Mouse (Mus musculus) frontal cortex, postnatal 36 days (tissue): ENCODE results near the gene Zfpl1.
"Not testable (repeated sequence)": the region's sequence is repeated elsewhere in the genome, so short reads cannot be mapped to it uniquely, and the experiment has no call there.

Source experiments
- DNase-seq, 2 experiments: peaks; one replicate each; pipeline ENCODE4 v3.0.0; 2022; ENCODE audit warnings: low spot score in 2 of 2

The Zfpl1 gene

DNA sequence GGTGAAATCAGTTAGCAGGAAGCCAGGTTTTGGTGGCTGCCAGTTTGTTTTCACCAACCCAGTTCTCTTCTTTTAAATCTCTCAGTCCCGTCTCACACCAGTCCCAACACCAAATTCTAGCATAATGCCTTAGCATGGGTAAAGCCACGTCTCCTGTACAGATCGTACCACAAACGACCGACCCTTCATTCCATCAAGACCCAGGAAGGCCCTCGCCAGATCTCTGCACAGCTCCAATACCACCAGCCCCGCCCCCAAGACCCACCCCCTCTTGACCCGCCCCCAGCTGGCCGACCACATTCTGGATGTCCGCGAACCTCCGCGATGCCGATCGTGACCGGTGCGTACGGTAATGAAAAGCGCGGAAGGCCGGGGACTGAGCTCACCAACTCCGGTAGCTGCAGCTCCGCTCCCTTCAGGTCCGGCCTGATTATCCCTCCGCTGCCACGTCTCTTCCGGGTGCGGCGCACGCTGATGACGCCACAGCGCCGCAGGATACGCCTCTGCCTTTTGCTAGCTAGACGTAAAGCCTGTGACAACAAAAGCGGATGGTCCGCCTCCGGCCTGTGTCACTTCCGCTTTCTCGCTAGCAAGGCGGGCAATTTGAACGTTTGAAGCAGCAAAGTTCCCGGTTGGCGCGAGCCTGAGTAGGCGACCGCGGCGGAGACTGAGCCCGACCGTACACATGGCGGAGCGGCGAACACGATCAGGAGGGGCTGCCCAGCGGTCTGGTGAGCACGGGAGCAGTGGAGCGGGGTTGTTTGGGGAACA is at the start of gene Zfpl1, which contains the start of gene Cdca5:
Gene Zfpl1 (minus strand): TSS at position 479 of the 771 bp plus-strand sequence.
Gene Cdca5 (plus strand): TSS at position 506 of the 771 bp plus-strand sequence.
- peak; percentile 95 to 98 for DNase-seq

GRCm38 (mm10) chr19:6133197-6133596 is 48.4 kb upstream of the Zfpl1 start:
- DNase-seq: not testable (repeated sequence)

- DNase-seq: no peak
Measured at GRCm38 (mm10) chr19:6132171-6132827, 47.5 kb upstream of the Zfpl1 start.

DNA sequence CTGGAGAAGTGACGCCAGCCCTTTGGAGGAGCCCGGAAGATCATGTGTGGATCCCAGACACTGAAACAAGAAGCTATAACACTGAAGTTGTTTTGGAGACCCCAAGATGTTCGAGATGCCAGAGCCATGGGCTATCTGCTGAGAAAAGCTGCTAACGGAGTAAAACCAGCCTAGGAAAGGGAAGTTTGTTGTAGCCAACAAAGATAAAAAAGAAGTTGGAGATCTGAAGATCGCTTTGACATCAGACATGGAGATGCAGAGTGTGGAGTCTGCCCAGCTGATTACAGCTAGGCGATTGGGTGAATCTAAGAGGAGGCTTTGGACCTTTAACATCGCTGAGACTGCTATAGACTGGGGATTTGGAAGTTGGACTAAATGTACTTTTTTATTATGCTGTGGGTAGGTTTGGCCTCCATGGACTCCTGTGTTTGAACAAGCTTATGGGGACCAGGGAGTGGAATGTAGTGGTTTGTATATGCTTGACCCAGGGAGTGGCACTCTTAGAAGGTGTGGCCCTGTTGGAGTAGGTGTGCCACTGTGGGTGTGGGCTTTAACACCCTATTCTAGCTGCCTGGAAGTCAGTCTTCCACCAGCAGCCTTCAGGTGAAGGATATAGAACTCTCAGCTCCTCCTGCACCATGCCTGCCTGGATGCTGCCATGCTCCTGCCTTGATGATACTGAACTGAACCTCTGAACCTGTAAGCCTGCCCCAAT is 45.8 kb upstream of the Zfpl1 start:
- DNase-seq: not testable (repeated sequence)

DNA sequence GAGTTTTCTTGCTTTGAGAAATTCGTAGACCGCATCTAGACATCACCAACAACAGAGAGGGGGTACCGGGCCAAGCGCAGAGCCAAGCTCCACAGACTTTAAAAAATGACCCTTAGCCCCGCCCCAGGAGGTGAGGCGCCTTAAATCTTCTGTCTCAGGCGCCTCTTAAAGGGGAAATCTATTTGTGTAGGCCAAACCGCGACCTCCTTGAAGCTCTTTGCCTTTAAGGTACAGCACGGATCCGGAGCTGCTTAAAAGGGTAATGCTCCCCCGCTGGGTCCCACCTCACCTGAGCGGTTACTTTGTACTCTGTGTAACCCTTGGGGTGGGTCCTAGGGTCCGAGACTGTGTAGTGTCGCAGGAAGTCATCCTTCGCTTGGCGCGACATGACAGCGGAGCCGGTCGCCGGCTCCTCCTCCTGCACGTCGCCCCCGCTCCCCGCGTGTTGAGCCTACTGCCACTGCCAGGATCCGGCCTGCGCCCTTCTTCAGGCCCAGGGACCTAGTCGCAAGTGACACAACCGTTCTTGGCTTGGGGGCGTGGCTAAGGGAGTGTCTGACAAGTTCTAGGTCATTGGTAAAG is 43.1 kb upstream of the Zfpl1 start, which contains the start of gene Snx15:
Gene Snx15 (minus strand): TSS at position 545 of the 582 bp plus-strand sequence.
- peak; percentile 96 to 97 for DNase-seq

DNA sequence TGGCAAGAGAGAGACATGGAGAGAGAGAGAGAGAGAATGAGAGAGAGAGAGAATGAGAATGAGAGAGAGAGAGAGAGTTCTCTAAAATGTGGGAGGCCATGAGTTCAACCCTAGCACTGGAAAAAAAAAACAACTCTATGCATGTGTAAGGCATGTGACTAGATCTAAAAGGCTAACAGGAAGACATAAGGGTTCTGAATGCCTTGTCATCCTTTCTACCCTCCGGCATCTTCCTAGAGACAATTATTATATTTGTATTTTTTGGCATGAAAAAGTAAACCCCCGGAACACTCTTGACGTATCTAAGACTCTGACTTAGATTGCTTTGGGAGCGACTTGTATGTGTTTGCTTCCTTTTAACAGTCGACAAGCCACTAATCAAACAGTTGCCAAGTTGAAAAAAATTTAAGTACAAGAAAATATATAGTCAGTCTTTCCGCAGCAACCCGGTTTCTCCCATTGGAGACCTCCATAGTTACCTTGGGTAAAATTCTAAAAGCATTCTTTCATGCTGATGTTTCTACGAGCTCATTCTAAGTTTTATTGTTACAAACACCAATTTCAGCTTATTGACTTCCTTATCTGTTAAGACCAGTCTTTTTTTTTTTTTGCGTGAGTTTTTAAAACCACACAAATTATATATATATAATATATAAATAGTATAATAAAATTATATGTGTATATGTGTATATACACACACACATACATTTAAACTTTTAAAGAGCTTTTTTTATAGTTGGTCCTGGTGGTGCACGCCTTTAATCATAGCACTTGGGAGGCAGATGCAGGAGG is 42.2 kb upstream of the Zfpl1 start:
- DNase-seq: no peak

DNA sequence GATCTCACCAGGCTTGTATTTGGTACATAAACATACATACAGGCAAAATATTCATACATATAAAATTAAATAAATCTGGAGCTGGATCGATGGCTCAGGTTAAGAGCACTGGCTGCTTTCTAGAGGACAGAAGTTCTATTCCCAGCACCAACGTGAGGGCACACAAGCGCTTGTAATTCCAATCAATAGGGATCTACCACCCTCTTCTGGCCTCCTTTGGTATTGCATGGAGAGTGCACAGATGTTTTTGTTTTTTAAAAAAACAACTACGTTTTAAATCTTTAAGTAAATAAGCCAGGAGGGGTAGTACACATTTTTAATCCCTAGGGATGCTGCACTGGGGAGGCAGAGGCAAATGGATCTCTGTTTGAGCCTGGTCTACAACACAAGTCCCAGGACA is 41.5 kb upstream of the Zfpl1 start:
- no peak for DNase-seq

DNA sequence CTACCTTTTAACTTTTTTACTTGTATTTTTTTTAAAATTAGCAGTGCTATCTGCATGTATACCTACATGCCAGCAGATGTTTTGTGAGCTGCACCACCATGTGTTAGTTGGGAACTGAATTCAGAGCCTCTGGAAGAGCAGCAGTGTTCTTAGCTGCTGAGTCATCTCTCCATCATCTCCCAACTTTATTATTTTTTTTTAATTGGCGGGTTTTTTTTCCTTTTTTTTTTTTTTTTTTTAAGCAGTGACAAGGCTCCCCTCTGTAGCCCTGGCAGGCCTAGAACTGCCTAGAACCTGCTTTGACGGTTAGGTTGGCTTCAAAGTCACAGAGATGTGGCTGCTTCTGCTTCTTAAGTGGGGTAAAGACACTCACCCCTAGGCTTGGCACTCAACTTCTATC is 40.1 kb upstream of the Zfpl1 start:
- no peak for DNase-seq

- no peak for DNase-seq
Measured at GRCm38 (mm10) chr19:6123330-6123729, 38.6 kb upstream of the Zfpl1 start.

DNA sequence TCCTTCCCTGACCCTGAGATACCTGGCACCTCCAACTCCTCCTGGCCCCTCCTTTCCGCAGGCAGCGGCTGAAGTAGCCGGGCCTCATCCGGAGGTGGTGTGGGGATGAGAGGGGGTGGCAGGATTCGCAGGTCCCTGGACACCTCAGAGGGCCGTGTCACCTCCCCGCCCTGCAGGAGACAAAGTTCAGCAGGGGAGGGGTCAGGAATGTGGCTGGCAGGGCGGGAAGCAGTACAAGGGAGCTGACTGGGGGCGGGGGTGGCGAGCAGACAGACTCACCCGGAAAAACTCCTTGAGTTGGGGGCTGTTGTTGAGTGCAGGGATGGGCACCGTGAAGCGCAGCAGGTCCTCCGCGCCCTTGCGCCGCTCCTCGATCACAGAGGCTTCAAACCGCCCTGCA is 37.0 kb upstream of the Zfpl1 start:
- DNase-seq: no peak

DNA sequence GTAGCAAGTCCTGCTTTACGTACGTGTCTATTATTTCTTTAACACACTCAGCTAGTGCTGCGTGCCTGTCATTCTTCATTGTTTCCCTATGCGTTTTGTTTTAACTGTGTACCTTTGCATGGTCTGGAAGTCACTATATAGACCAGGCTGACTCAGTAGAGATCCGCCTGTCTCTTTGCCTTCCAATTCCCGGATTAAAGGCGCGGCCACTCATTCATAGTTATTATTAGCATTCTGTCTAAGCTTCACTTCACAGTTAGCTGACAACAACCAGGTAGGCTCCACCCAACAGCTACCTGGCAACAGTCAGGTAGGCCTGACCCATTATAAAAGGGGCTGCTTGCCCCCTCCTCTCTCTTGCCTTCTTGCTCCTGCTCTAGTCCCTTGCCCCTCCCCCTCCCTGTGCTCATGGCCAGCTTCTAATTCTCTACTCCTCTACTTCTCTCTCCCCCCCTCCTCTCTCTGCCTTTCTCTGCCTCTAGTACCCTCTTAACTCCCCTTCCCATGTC is 34.0 kb upstream of the Zfpl1 start:
- DNase-seq: no peak

- DNase-seq: peak; percentile 90 to 93
Measured at GRCm38 (mm10) chr19:6117986-6118676, 33.4 kb upstream of the Zfpl1 start, which contains the start of gene Sac3d1. Gene Sac3d1, minus strand, starts transcription at chr19:6118650.

- peak in 1 of 2 experiments; percentile 27 for DNase-seq
Measured at GRCm38 (mm10) chr19:6117346-6117985, 32.7 kb upstream of the Zfpl1 start.

- no peak for DNase-seq
Measured at GRCm38 (mm10) chr19:6116113-6116850, 31.5 kb upstream of the Zfpl1 start.

- no peak for DNase-seq
Measured at GRCm38 (mm10) chr19:6113116-6113515, 28.4 kb upstream of the Zfpl1 start.

GRCm38 (mm10) chr19:6105586-6105985 is 20.8 kb upstream of the Zfpl1 start, which contains the start of gene Naaladl1:
Gene Naaladl1, plus strand, starts transcription at chr19:6105782.
- DNase-seq: no peak

GRCm38 (mm10) chr19:6104476-6104875 is 19.7 kb upstream of the Zfpl1 start:
- no peak for DNase-seq

DNA sequence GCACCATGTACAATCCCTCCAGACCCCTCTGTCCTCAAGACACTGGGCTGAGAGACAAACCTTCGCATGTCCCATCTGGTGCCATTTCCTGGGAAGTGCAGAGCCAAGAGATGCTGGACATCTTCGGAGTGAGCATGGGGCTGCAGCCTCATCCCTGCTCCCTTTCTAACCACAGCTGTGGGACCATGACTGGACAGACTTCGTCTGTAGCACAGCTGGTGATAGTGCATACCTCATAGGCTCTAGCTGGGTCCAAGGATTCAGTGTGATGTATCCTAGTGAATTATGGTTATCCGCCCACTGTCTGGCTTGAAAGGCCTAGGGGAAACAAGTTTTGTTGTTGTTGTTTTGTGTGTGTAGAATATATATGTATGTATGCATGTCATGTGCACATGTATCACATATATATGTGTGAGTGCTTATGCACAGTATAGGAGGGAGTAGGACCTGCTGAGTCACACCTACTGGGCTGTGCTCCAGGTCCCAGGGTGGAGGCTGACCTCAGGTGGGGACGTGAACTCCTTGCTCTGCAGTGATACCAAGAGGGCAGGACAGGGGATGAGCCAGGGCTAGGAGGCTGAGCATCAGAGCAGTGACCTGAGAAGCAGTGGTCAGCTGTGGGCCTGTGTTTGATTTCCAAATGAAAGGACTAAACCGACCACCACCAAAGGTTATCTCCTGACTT is 17.6 kb upstream of the Zfpl1 start:
- no peak for DNase-seq
